Mouse (Mus musculus) kidney, postnatal 0 days (tissue): Measurements from ENCODE around the gene Gorasp2. TPM values are rescaled to one million over a fixed set of nuclear protein-coding genes. Genes with fewer than 3 reads are reported as not detected.

Source experiments
- ATAC-seq: fragments of 200-750 bp; cut with Nextera tagmentation; replicated peaks from 2 replicates; pipeline ENCODE4 v1.8.0; 2017; ENCODE audit warnings: low read depth, moderate number of reproducible peaks, moderate TSS enrichment, moderate library complexity; ENCODE audit not compliant: low FRiP score
- DNase-seq: peaks from one replicate; pipeline ENCODE4 v3.0.0-alpha.2; 2016; ENCODE audit warnings: low spot score
- H3K27ac ChIP-seq: fragments of 300-500 bp; sonication (generic); 2 replicates; pipeline ENCODE4 v1.5.1; 2014; ENCODE audit warnings: mild to moderate bottlenecking
- H3K27me3 ChIP-seq: fragments of 300-500 bp; sonication (generic); 2 replicates; pipeline ENCODE4 v1.6.1; 2014; ENCODE audit warnings: low read length, mixed read lengths; ENCODE audit not compliant: insufficient read depth
- H3K36me3 ChIP-seq: fragments of 300-500 bp; sonication (generic); 2 replicates; pipeline ENCODE4 v1.6.1; 2014; ENCODE audit warnings: low read length, mixed read lengths; ENCODE audit not compliant: insufficient read depth
- H3K4me1 ChIP-seq: fragments of 300-500 bp; sonication (generic); replicated peaks from 2 replicates; pipeline ENCODE4 v1.6.1; 2014; ENCODE audit warnings: antibody characterized with exemption, low read length, mixed read lengths; ENCODE audit not compliant: insufficient read depth
- H3K4me2 ChIP-seq: fragments of 300-500 bp; sonication (generic); 2 replicates; pipeline ENCODE4 v1.6.1; 2014; ENCODE audit warnings: mild to moderate bottlenecking, low read length, moderate library complexity, mixed read lengths
- H3K4me3 ChIP-seq: fragments of 300-500 bp; sonication (generic); replicated peaks from 2 replicates; pipeline ENCODE4 v1.5.1; 2014; ENCODE audit warnings: low read depth, low read length
- H3K9ac ChIP-seq: fragments of 300-500 bp; sonication (generic); 2 replicates; pipeline ENCODE4 v1.6.1; 2014; ENCODE audit warnings: low read depth, low read length
- H3K9me3 ChIP-seq: fragments of 300-500 bp; sonication (generic); replicated peaks from 2 replicates; pipeline ENCODE4 v1.6.1; 2016; ENCODE audit warnings: low read length, inconsistent platforms, mixed read lengths
- CTCF ChIP-seq: IDR thresholded peaks from 2 replicates; pipeline ENCODE4 v1.5.1; 2016; ENCODE audit warnings: antibody characterized with exemption, low read depth, mild to moderate bottlenecking, moderate library complexity
- WGBS: fragments of 180-500 bp; shearing (Covaris S2); extraction: QIAGEN DNeasy Blood & Tissue Kit; methylation state at CpG from one replicate; pipeline ENCODE4 v1.1.7; 2014; 5-methylcytosine and 5-hydroxymethylcytosine counted together
- polyA plus RNA-seq: library from polyadenylated mRNA; unstranded; fragments of >200 nt; fragmentation: Nextera tagmentation; extraction: Ambion mirVana; gene quantifications from 2 replicates; pipeline ENCODE4 v1.2.1, GENCODE M21; 2015

Gene Gorasp2
- polyA plus RNA-seq, 1 experiment from 2014 or later: 151 TPM

- 92% methylated on average over 4 of the region's 4 CpGs for WGBS
- Histone ChIP-seq H3K9me3 (no peaks in the 10 kb centered on the region), H3K27ac (no peak overlapping the region), H3K36me3 (peaks cover 31% of the 10 kb centered on the region; the same call in 1 of the 2 replicates), H3K4me2 (no peak overlapping the region), H3K27me3 (no peaks in the 10 kb centered on the region), H3K4me3 (no peak overlapping the region), H3K4me1 (no peaks in the 10 kb centered on the region), H3K9ac (no peak overlapping the region)
- ATAC-seq: no peak
- no peak for TF ChIP-seq CTCF
- DNase-seq: no peak
Observed at GRCm38 (mm10) chr2:70710878-70711277, 49.5 kb downstream of the Gorasp2 start.

- 64% methylated on average over 9 of the region's 9 CpGs for WGBS
- no peak for TF ChIP-seq CTCF
- no peaks in the 10 kb centered on the region for H3K9me3 ChIP-seq
- no peak overlapping the region for H3K4me2 ChIP-seq
- H3K4me1 ChIP-seq: no peaks in the 10 kb centered on the region
- no peak overlapping the region for H3K27ac ChIP-seq
- H3K36me3 ChIP-seq: peaks cover 41% of the 10 kb centered on the region
- ATAC-seq (no peak), DNase-seq (no peak)
- no peaks in the 10 kb centered on the region for H3K27me3 ChIP-seq
- no peak overlapping the region for H3K4me3 ChIP-seq
- H3K9ac ChIP-seq: no peak overlapping the region
Observed at GRCm38 (mm10) chr2:70723610-70724243, 62.4 kb downstream of the Gorasp2 start.

GRCm38 (mm10) chr2:70727089-70727488, 65.7 kb downstream of the Gorasp2 start:
- DNase-seq (no peak), ATAC-seq (no peak)
- Histone ChIP-seq H3K9me3 (no peaks in the 10 kb centered on the region), H3K4me1 (no peaks in the 10 kb centered on the region), H3K27ac (no peak overlapping the region), H3K9ac (no peak overlapping the region), H3K4me3 (no peak overlapping the region), H3K36me3 (peaks cover 21% of the 10 kb centered on the region), H3K27me3 (no peaks in the 10 kb centered on the region), H3K4me2 (no peak overlapping the region)
- WGBS: 78% methylated on average over 2 of the region's 2 CpGs
- no peak for TF ChIP-seq CTCF

- H3K27me3 ChIP-seq: no peaks in the 10 kb centered on the region
Observed at GRCm38 (mm10) chr2:70735534-70735933, 74.2 kb downstream of the Gorasp2 start.

GRCm38 (mm10) chr2:70736008-70736407, 74.6 kb downstream of the Gorasp2 start:
- no peak for TF ChIP-seq CTCF
- Histone ChIP-seq H3K4me2 (no peak overlapping the region), H3K4me3 (no peak overlapping the region), H3K9ac (no peak overlapping the region), H3K36me3 (peaks cover 26% of the 10 kb centered on the region), H3K27me3 (no peaks in the 10 kb centered on the region), H3K27ac (no peak overlapping the region), H3K9me3 (no peaks in the 10 kb centered on the region), H3K4me1 (no peaks in the 10 kb centered on the region)
- 59% methylated on average over 5 of the region's 5 CpGs for WGBS
- ATAC-seq: no peak
- DNase-seq: no peak

More at GRCm38 (mm10) chr2:70735534-70735933, 74.2 kb downstream of the Gorasp2 start:
- Histone ChIP-seq H3K27ac (no peak overlapping the region), H3K36me3 (peaks cover 24% of the 10 kb centered on the region), H3K9ac (no peak overlapping the region), H3K9me3 (no peaks in the 10 kb centered on the region), H3K4me3 (no peak overlapping the region), H3K4me1 (no peaks in the 10 kb centered on the region), H3K4me2 (no peak overlapping the region)
- ATAC-seq (no peak), DNase-seq (no peak)
- 71% methylated on average over 4 of the region's 4 CpGs for WGBS
- TF ChIP-seq CTCF: no peak

GRCm38 (mm10) chr2:70741901-70742300, 80.5 kb downstream of the Gorasp2 start:
- 67% methylated on average over 5 of the region's 5 CpGs for WGBS
- no peak for DNase-seq
- no peaks in the 10 kb centered on the region for H3K4me1 ChIP-seq

More at GRCm38 (mm10) chr2:70741901-70742300, 80.5 kb downstream of the Gorasp2 start:
- Histone ChIP-seq H3K36me3 (peaks cover 38% of the 10 kb centered on the region; the same call in 1 of the 2 replicates), H3K4me2 (no peak overlapping the region), H3K27me3 (no peaks in the 10 kb centered on the region), H3K27ac (no peak overlapping the region), H3K4me3 (no peak overlapping the region), H3K9ac (no peak overlapping the region), H3K9me3 (no peaks in the 10 kb centered on the region)
- TF ChIP-seq CTCF: no peak
- no peak for ATAC-seq
